ENCODE assay signal across 11 mouse cellular contexts in genomic region chr5:24472884-24473619, GRCm38 (mm10). TPM values are rescaled to one million over a fixed set of nuclear protein-coding genes. Genes with fewer than 3 reads are reported as not detected.
A peak's percentile ranks its signal among the peaks of the same experiment; 100 is the strongest.
DNase-seq lines count a peak whose midpoint lies in the region; ATAC-seq and TF ChIP-seq lines count a peak whose summit lies in the region.
"Had no signal": no experiment of that assay in that cellular context is flagged by ENCODE, and none has a peak within 500 bp of the region (broad histone marks: within the 10 kb centered on the region; RNA-seq: fewer than 3 reads in every experiment).

No protein-coding gene starts in this region.

- peaks cover 27% of the 10 kb centered on the region for H3K36me3 ChIP-seq in forebrain, embryonic 10.5 days (replicated peaks)
- H3K36me3 ChIP-seq in forebrain, embryonic 14.5 days (ENCODE audit: control insufficient read depth, insufficient read depth, low read length), result peaks cover 19% of the 10 kb centered on the region
- H3K36me3 ChIP-seq in lung, embryonic 14.5 days (ENCODE audit: insufficient read depth), result peaks cover 19% of the 10 kb centered on the region
- peaks cover 13% of the 10 kb centered on the region for H3K36me3 ChIP-seq in embryonic facial prominence, embryonic 12.5 days

- H3K9me3 ChIP-seq in forebrain, embryonic 10.5 days, result no peaks in the 10 kb centered on the region
- H3K9me3 ChIP-seq in forebrain, embryonic 14.5 days (replicated peaks; ENCODE audit: control insufficient read depth, low read length), result no peaks in the 10 kb centered on the region
- H3K9me3 ChIP-seq in lung, embryonic 14.5 days (ENCODE audit: low read depth, low read length), result no peaks in the 10 kb centered on the region
- H3K9me3 ChIP-seq in embryonic facial prominence, embryonic 12.5 days, result no peaks in the 10 kb centered on the region

- no peak for DNase-seq in forebrain, embryonic 10.5 days (ENCODE audit: extremely low spot score, low spot score)
- DNase-seq in forebrain, embryonic 14.5 days (ENCODE audit: low spot score), result no peak
- peak; percentile 59 for DNase-seq in lung, embryonic 14.5 days
- DNase-seq in lung, postnatal 25 days (ENCODE audit: low spot score), result no peak
- no peak for DNase-seq in spleen, adult 12 weeks (ENCODE audit: low spot score)
- DNase-seq: cerebellum, adult 9-10 months; thymus, postnatal 4 days had no signal

- H3K4me2 ChIP-seq in forebrain, embryonic 14.5 days (ENCODE audit: low read length), result no peak overlapping the region
- H3K4me2 ChIP-seq in lung, embryonic 14.5 days, result peak overlapping the region; percentile 80
- H3K4me2 ChIP-seq in embryonic facial prominence, embryonic 12.5 days (replicated peaks), result peak overlapping the region; percentile 28

- no peak for ATAC-seq in forebrain, embryonic 14.5 days
- peak; percentile 45 for ATAC-seq in lung, embryonic 14.5 days (ENCODE audit: insufficient read depth)
- no peak for ATAC-seq in embryonic facial prominence, embryonic 12.5 days (ENCODE audit: insufficient number of reproducible peaks, insufficient read depth, low FRiP score, low TSS enrichment)
- ATAC-seq in megakaryocyte progenitor cell, adult 5-6 weeks (replicated peaks; ENCODE audit: poor library complexity), result peak; percentile 53
- no peak for ATAC-seq in CD4-positive, CD25-positive, alpha-beta regulatory T cell, adult 4 months
- ATAC-seq: forebrain, embryonic 16.5 days had no signal

- H3K27ac ChIP-seq in forebrain, embryonic 10.5 days, result no peak overlapping the region
- H3K27ac ChIP-seq in forebrain, embryonic 14.5 days (ENCODE audit: low read depth, low read length), result no peak overlapping the region
- H3K27ac ChIP-seq in lung, embryonic 14.5 days (ENCODE audit: low read depth), result peak overlapping the region; percentile 78
- H3K27ac ChIP-seq in embryonic facial prominence, embryonic 12.5 days, result peak overlapping the region; percentile 75

- H3K4me3 ChIP-seq in forebrain, embryonic 10.5 days, result peak overlapping the region; percentile 26
- no peak overlapping the region for H3K4me3 ChIP-seq in forebrain, embryonic 14.5 days (ENCODE audit: low read depth, low read length)
- peak overlapping the region; percentile 6; the same call in 1 of the 2 replicates for H3K4me3 ChIP-seq in lung, embryonic 14.5 days (ENCODE audit: low read depth, low read length)
- 0 out of 2 replicates have a peak overlapping the region, but pooled peaks have one; percentile 2 for H3K4me3 ChIP-seq in embryonic facial prominence, embryonic 12.5 days

- TF ChIP-seq CTCF in lung, embryonic 14.5 days (IDR thresholded peaks at IDR 0.05; ENCODE audit: low read depth), result no peak

- peaks cover 44% of the 10 kb centered on the region for H3K27me3 ChIP-seq in forebrain, embryonic 10.5 days (ENCODE audit: poor library complexity, severe bottlenecking)
- peaks cover 21% of the 10 kb centered on the region; the same call in 1 of the 2 replicates for H3K27me3 ChIP-seq in forebrain, embryonic 14.5 days (replicated peaks; ENCODE audit: control insufficient read depth, insufficient read depth, low read length)
- peaks cover 14% of the 10 kb centered on the region; the same call in 1 of the 2 replicates for H3K27me3 ChIP-seq in lung, embryonic 14.5 days (ENCODE audit: insufficient read depth, low read length)
- H3K27me3 ChIP-seq in embryonic facial prominence, embryonic 12.5 days, result peaks cover 25% of the 10 kb centered on the region; the same call in 1 of the 2 replicates

- H3K9ac ChIP-seq in forebrain, embryonic 14.5 days (ENCODE audit: low read length), result no peak overlapping the region
- no peak overlapping the region for H3K9ac ChIP-seq in lung, embryonic 14.5 days
- no peak overlapping the region for H3K9ac ChIP-seq in embryonic facial prominence, embryonic 12.5 days

- H3K4me1 ChIP-seq in forebrain, embryonic 10.5 days, result peaks cover 43% of the 10 kb centered on the region
- peaks cover 9% of the 10 kb centered on the region for H3K4me1 ChIP-seq in forebrain, embryonic 14.5 days (ENCODE audit: control insufficient read depth, insufficient read depth, low read length)
- H3K4me1 ChIP-seq in lung, embryonic 14.5 days (ENCODE audit: insufficient read depth), result no peaks in the 10 kb centered on the region
- H3K4me1 ChIP-seq in embryonic facial prominence, embryonic 12.5 days, result peaks cover 55% of the 10 kb centered on the region

- WGBS in forebrain, embryonic 10.5 days, result 10% methylated on average over 7 of the region's 7 CpGs
- 29% methylated on average over 7 of the region's 7 CpGs for WGBS in forebrain, embryonic 14.5 days
- 32% methylated on average over 7 of the region's 7 CpGs for WGBS in lung, embryonic 14.5 days
- 12% methylated on average over 7 of the region's 7 CpGs for WGBS in embryonic facial prominence, embryonic 12.5 days

RNA-seq across cellular contexts. Expression of gene Agap3, which starts 21.1 kb away (rescaled TPM):
- 24.1 and 29.0 TPM in 2 replicates for polyA plus RNA-seq in forebrain, embryonic 10.5 days (2016; fragmentation: Nextera tagmentation; extraction: Ambion mirVana)
- polyA plus RNA-seq in forebrain, embryonic 14.5 days (2014; fragmentation: Nextera tagmentation; extraction: Ambion mirVana), result 47.5 and 49.5 TPM in 2 replicates
- polyA plus RNA-seq in lung, embryonic 14.5 days (2014; fragmentation: Nextera tagmentation; extraction: Ambion mirVana), result 41.7 and 46.5 TPM in 2 replicates
- polyA plus RNA-seq in embryonic facial prominence, embryonic 12.5 days (2016; fragmentation: Nextera tagmentation; extraction: Ambion mirVana), result 52.4 and 68.6 TPM in 2 replicates
- total RNA-seq in megakaryocyte progenitor cell, adult 5-6 weeks (2015), result 11.4 and 14.1 TPM in 2 replicates
- total RNA-seq in megakaryocyte progenitor cell, adult 5-6 weeks (2017), result 19.8 and 25.0 TPM in 2 replicates
- polyA plus RNA-seq in CD4-positive, CD25-positive, alpha-beta regulatory T cell, adult 4 months (2017; shearing (Covaris generic)), result 1 to 10 TPM; 5.5 to 8.6 TPM

RNA-seq across cellular contexts. Expression of gene Tmub1, which starts 25.4 kb away (rescaled TPM):
- 28.4 and 31.8 TPM in 2 replicates for polyA plus RNA-seq in forebrain, embryonic 10.5 days (2016; fragmentation: Nextera tagmentation; extraction: Ambion mirVana)
- polyA plus RNA-seq in forebrain, embryonic 14.5 days (2014; fragmentation: Nextera tagmentation; extraction: Ambion mirVana), result 45.5 and 47.5 TPM in 2 replicates
- polyA plus RNA-seq in lung, embryonic 14.5 days (2014; fragmentation: Nextera tagmentation; extraction: Ambion mirVana), result 14.2 and 15.7 TPM in 2 replicates
- 24.7 and 24.9 TPM in 2 replicates for polyA plus RNA-seq in embryonic facial prominence, embryonic 12.5 days (2016; fragmentation: Nextera tagmentation; extraction: Ambion mirVana)
- 7.3 and 7.7 TPM in 2 replicates for total RNA-seq in megakaryocyte progenitor cell, adult 5-6 weeks (2015)
- 13.7 and 14.9 TPM in 2 replicates for total RNA-seq in megakaryocyte progenitor cell, adult 5-6 weeks (2017)
- 10 to 100 TPM; 72.9 to 95.2 TPM for polyA plus RNA-seq in CD4-positive, CD25-positive, alpha-beta regulatory T cell, adult 4 months (2017; shearing (Covaris generic))

RNA-seq across cellular contexts. Expression of gene Fastk, which starts 28.0 kb away (rescaled TPM):
- polyA plus RNA-seq in forebrain, embryonic 10.5 days (2016; fragmentation: Nextera tagmentation; extraction: Ambion mirVana), result 106 and 108 TPM in 2 replicates
- 89.3 and 94.3 TPM in 2 replicates for polyA plus RNA-seq in forebrain, embryonic 14.5 days (2014; fragmentation: Nextera tagmentation; extraction: Ambion mirVana)
- 91.5 and 93.1 TPM in 2 replicates for polyA plus RNA-seq in lung, embryonic 14.5 days (2014; fragmentation: Nextera tagmentation; extraction: Ambion mirVana)
- 117 and 122 TPM in 2 replicates for polyA plus RNA-seq in embryonic facial prominence, embryonic 12.5 days (2016; fragmentation: Nextera tagmentation; extraction: Ambion mirVana)
- 35.7 and 44.6 TPM in 2 replicates for total RNA-seq in megakaryocyte progenitor cell, adult 5-6 weeks (2015)
- total RNA-seq in megakaryocyte progenitor cell, adult 5-6 weeks (2017), result 17.4 and 25.7 TPM in 2 replicates
- polyA plus RNA-seq in CD4-positive, CD25-positive, alpha-beta regulatory T cell, adult 4 months (2017; shearing (Covaris generic)), result 10 to 100 TPM; 53.4 to 57.0 TPM

RNA-seq across cellular contexts. Expression of gene Slc4a2, which starts 49.4 kb away (rescaled TPM):
- 32.8 and 33.6 TPM in 2 replicates for polyA plus RNA-seq in forebrain, embryonic 10.5 days (2016; fragmentation: Nextera tagmentation; extraction: Ambion mirVana)
- polyA plus RNA-seq in forebrain, embryonic 14.5 days (2014; fragmentation: Nextera tagmentation; extraction: Ambion mirVana), result 11.5 and 14.6 TPM in 2 replicates
- polyA plus RNA-seq in lung, embryonic 14.5 days (2014; fragmentation: Nextera tagmentation; extraction: Ambion mirVana), result 29.9 and 35.5 TPM in 2 replicates
- 46.6 and 49.8 TPM in 2 replicates for polyA plus RNA-seq in embryonic facial prominence, embryonic 12.5 days (2016; fragmentation: Nextera tagmentation; extraction: Ambion mirVana)
- total RNA-seq in megakaryocyte progenitor cell, adult 5-6 weeks (2015), result 11.4 and 13.1 TPM in 2 replicates
- 19.0 and 24.1 TPM in 2 replicates for total RNA-seq in megakaryocyte progenitor cell, adult 5-6 weeks (2017)
- polyA plus RNA-seq in CD4-positive, CD25-positive, alpha-beta regulatory T cell, adult 4 months (2017; shearing (Covaris generic)), result 10 to 100 TPM; 13.5 to 22.6 TPM

RNA-seq across cellular contexts. Expression of gene Cdk5, which starts 49.7 kb away (rescaled TPM):
- polyA plus RNA-seq in forebrain, embryonic 10.5 days (2016; fragmentation: Nextera tagmentation; extraction: Ambion mirVana), result 42.7 and 48.9 TPM in 2 replicates
- polyA plus RNA-seq in forebrain, embryonic 14.5 days (2014; fragmentation: Nextera tagmentation; extraction: Ambion mirVana), result 106 and 113 TPM in 2 replicates
- 33.6 and 35.5 TPM in 2 replicates for polyA plus RNA-seq in lung, embryonic 14.5 days (2014; fragmentation: Nextera tagmentation; extraction: Ambion mirVana)
- polyA plus RNA-seq in embryonic facial prominence, embryonic 12.5 days (2016; fragmentation: Nextera tagmentation; extraction: Ambion mirVana), result 62.2 and 63.2 TPM in 2 replicates
- 20.0 TPM in 2 replicates for total RNA-seq in megakaryocyte progenitor cell, adult 5-6 weeks (2015)
- 16.2 and 30.1 TPM in 2 replicates for total RNA-seq in megakaryocyte progenitor cell, adult 5-6 weeks (2017)
- 10 to 100 TPM; 53.8 to 61.7 TPM for polyA plus RNA-seq in CD4-positive, CD25-positive, alpha-beta regulatory T cell, adult 4 months (2017; shearing (Covaris generic))

Comparison
In these comparisons a context has a peak if more than half of its experiments do, and no peak if none do; other contexts are left out.
1. H3K27ac ChIP-seq: peak in lung, embryonic 14.5 days (single experiment) and embryonic facial prominence, embryonic 12.5 days (single experiment); none in forebrain, embryonic 10.5 days (single experiment) and forebrain, embryonic 14.5 days (single experiment).
2. ATAC-seq: peak in lung, embryonic 14.5 days (single experiment) and megakaryocyte progenitor cell, adult 5-6 weeks (single experiment); none in forebrain, embryonic 14.5 days (single experiment), embryonic facial prominence, embryonic 12.5 days (single experiment) and CD4-positive, CD25-positive, alpha-beta regulatory T cell, adult 4 months (single experiment).